Mouse (Mus musculus) hindbrain, embryonic 14.5 days (tissue): ENCODE measurements around the gene Pradc1. TPM values are rescaled to one million over a fixed set of nuclear protein-coding genes. Genes with fewer than 3 reads are reported as not detected.
A peak's percentile ranks its signal among the peaks of the same experiment; 100 is the strongest.

ENCODE experiments used
- ATAC-seq: fragments of 200-750 bp; cut with Nextera tagmentation; 2 replicates; pipeline ENCODE4 v1.8.0; 2017; ENCODE audit warnings: moderate number of reproducible peaks, mild to moderate bottlenecking, moderate TSS enrichment, moderate library complexity; ENCODE audit not compliant: low FRiP score
- DNase-seq: peaks from one replicate; pipeline ENCODE4 v3.0.0-alpha.2; 2015; ENCODE audit warnings: low spot score
- H3K27ac ChIP-seq: fragments of 300-500 bp; sonication (generic); 2 replicates; pipeline ENCODE4 v1.5.1; 2014; ENCODE audit warnings: mild to moderate bottlenecking, moderate library complexity
- H3K27me3 ChIP-seq: fragments of 300-500 bp; sonication (generic); 2 replicates; pipeline ENCODE4 v1.6.1; 2014; ENCODE audit warnings: mild to moderate bottlenecking, low read length, mixed read lengths; ENCODE audit not compliant: control insufficient read depth, insufficient read depth
- H3K36me3 ChIP-seq: fragments of 300-500 bp; sonication (generic); replicated peaks from 2 replicates; pipeline ENCODE4 v1.6.1; 2014; ENCODE audit not compliant: control insufficient read depth, insufficient read depth
- H3K4me1 ChIP-seq: fragments of 300-500 bp; sonication (generic); replicated peaks from 2 replicates; pipeline ENCODE4 v1.6.1; 2014; ENCODE audit warnings: antibody characterized with exemption, low read length, mixed read lengths; ENCODE audit not compliant: control insufficient read depth, insufficient read depth
- H3K4me2 ChIP-seq: fragments of 300-500 bp; sonication (generic); replicated peaks from 2 replicates; pipeline ENCODE4 v1.6.1; 2014; ENCODE audit warnings: mild to moderate bottlenecking, moderate library complexity
- H3K4me3 ChIP-seq: fragments of 300-500 bp; sonication (generic); replicated peaks from 2 replicates; pipeline ENCODE4 v1.5.1; 2014; ENCODE audit warnings: mild to moderate bottlenecking, low read length
- H3K9ac ChIP-seq: fragments of 300-500 bp; sonication (generic); 2 replicates; pipeline ENCODE4 v1.6.1; 2014
- H3K9me3 ChIP-seq: fragments of 300-500 bp; sonication (generic); 2 replicates; pipeline ENCODE4 v1.6.1; 2016; ENCODE audit warnings: low read length; ENCODE audit not compliant: control insufficient read depth
- WGBS: fragments of 180-500 bp; shearing (Covaris S2); extraction: QIAGEN DNeasy Blood & Tissue Kit; methylation state at CpG from one replicate; pipeline ENCODE4 v1.1.7; 2014; 5-methylcytosine and 5-hydroxymethylcytosine counted together
- polyA plus RNA-seq: library from polyadenylated mRNA; unstranded; fragments of >200 nt; fragmentation: Nextera tagmentation; extraction: Ambion mirVana; gene quantifications from 2 replicates; pipeline ENCODE4 v1.2.1, GENCODE M21; 2014

Gene Pradc1
- polyA plus RNA-seq, 1 experiment from 2014 or later = 18.0 TPM

- no peak for DNase-seq
- H3K4me2 ChIP-seq = peak overlapping the region; percentile 51
- ATAC-seq = 0 out of 2 replicates have a peak, but pooled peaks have one; percentile 32
Observed at GRCm38 (mm10) chr6:85483843-85484721, 32.3 kb upstream of the Pradc1 start.

GRCm38 (mm10) chr6:85480685-85481084 is 28.9 kb upstream of the Pradc1 start:
- WGBS = 59% methylated on average over 16 of the region's 16 CpGs
- H3K9ac ChIP-seq = no peak overlapping the region
- H3K4me2 ChIP-seq = no peak overlapping the region
- no peak overlapping the region for H3K27ac ChIP-seq
- no peak overlapping the region for H3K4me3 ChIP-seq
- peak; percentile 35; the same call in 1 of the 2 replicates for ATAC-seq
- peaks cover 17% of the 10 kb centered on the region for H3K36me3 ChIP-seq
- H3K27me3 ChIP-seq = peaks cover 30% of the 10 kb centered on the region
- no peak for DNase-seq
- peaks cover 11% of the 10 kb centered on the region for H3K4me1 ChIP-seq
- H3K9me3 ChIP-seq = no peaks in the 10 kb centered on the region

More at GRCm38 (mm10) chr6:85483843-85484721, 32.3 kb upstream of the Pradc1 start:
- Histone ChIP-seq H3K4me3 (peak overlapping the region; percentile 32), H3K36me3 (peaks cover 9% of the 10 kb centered on the region; the same call in 1 of the 2 replicates), H3K27me3 (peaks cover 45% of the 10 kb centered on the region), H3K4me1 (peaks cover 11% of the 10 kb centered on the region), H3K9me3 (no peaks in the 10 kb centered on the region), H3K27ac (no peak overlapping the region), H3K9ac (peak overlapping the region; percentile 45)
- WGBS = 3% methylated on average over 92 of the region's 92 CpGs

- Histone ChIP-seq H3K36me3 (peaks cover 24% of the 10 kb centered on the region), H3K4me3 (no peak overlapping the region), H3K4me1 (peaks cover 11% of the 10 kb centered on the region), H3K27me3 (peaks cover 23% of the 10 kb centered on the region), H3K9me3 (no peaks in the 10 kb centered on the region), H3K4me2 (no peak overlapping the region), H3K27ac (no peak overlapping the region), H3K9ac (no peak overlapping the region)
- DNase-seq = no peak
- WGBS = 83% methylated on average over 5 of the region's 5 CpGs
- ATAC-seq = no peak
Observed at GRCm38 (mm10) chr6:85479979-85480378, 28.2 kb upstream of the Pradc1 start.

GRCm38 (mm10) chr6:85478416-85478815 is 26.6 kb upstream of the Pradc1 start:
- Histone ChIP-seq H3K36me3 (peaks cover 38% of the 10 kb centered on the region), H3K9ac (no peak overlapping the region), H3K4me3 (no peak overlapping the region), H3K27me3 (peaks cover 7% of the 10 kb centered on the region; the same call in 1 of the 2 replicates), H3K4me2 (no peak overlapping the region), H3K4me1 (no peaks in the 10 kb centered on the region), H3K27ac (no peak overlapping the region), H3K9me3 (no peaks in the 10 kb centered on the region)
- WGBS = 42% methylated on average over 14 of the region's 14 CpGs
- DNase-seq (no peak), ATAC-seq (no peak)

- Histone ChIP-seq H3K4me3 (no peak overlapping the region), H3K9me3 (no peaks in the 10 kb centered on the region), H3K9ac (no peak overlapping the region), H3K27me3 (0 out of 2 replicates have a peak, but pooled peaks cover 3% of the 10 kb centered on the region), H3K27ac (no peak overlapping the region), H3K4me1 (no peaks in the 10 kb centered on the region), H3K36me3 (peaks cover 48% of the 10 kb centered on the region), H3K4me2 (no peak overlapping the region)
- WGBS = 45% methylated on average over 10 of the region's 10 CpGs
- DNase-seq (no peak), ATAC-seq (no peak)
Observed at GRCm38 (mm10) chr6:85477366-85477917, 25.7 kb upstream of the Pradc1 start.

GRCm38 (mm10) chr6:85475581-85475980 is 23.8 kb upstream of the Pradc1 start:
- Histone ChIP-seq H3K36me3 (peaks cover 57% of the 10 kb centered on the region), H3K27me3 (no peaks in the 10 kb centered on the region), H3K9me3 (no peaks in the 10 kb centered on the region), H3K4me1 (no peaks in the 10 kb centered on the region), H3K9ac (no peak overlapping the region), H3K4me3 (no peak overlapping the region), H3K4me2 (no peak overlapping the region), H3K27ac (no peak overlapping the region)
- ATAC-seq (no peak), DNase-seq (no peak)
- 85% methylated on average over 3 of the region's 3 CpGs for WGBS

GRCm38 (mm10) chr6:85472542-85472941 is 20.8 kb upstream of the Pradc1 start:
- Histone ChIP-seq H3K4me1 (no peaks in the 10 kb centered on the region), H3K9me3 (no peaks in the 10 kb centered on the region), H3K27me3 (no peaks in the 10 kb centered on the region), H3K27ac (no peak overlapping the region), H3K9ac (no peak overlapping the region), H3K36me3 (peaks cover 70% of the 10 kb centered on the region), H3K4me2 (no peak overlapping the region), H3K4me3 (no peak overlapping the region)
- ATAC-seq (no peak), DNase-seq (no peak)
- 62% methylated on average over 5 of the region's 5 CpGs for WGBS

GRCm38 (mm10) chr6:85471962-85472361 is 20.2 kb upstream of the Pradc1 start:
- Histone ChIP-seq H3K9ac (no peak overlapping the region), H3K4me1 (no peaks in the 10 kb centered on the region), H3K27me3 (no peaks in the 10 kb centered on the region), H3K4me2 (no peak overlapping the region), H3K9me3 (no peaks in the 10 kb centered on the region), H3K4me3 (no peak overlapping the region), H3K36me3 (peaks cover 76% of the 10 kb centered on the region), H3K27ac (no peak overlapping the region)
- ATAC-seq = no peak
- no peak for DNase-seq
- WGBS = 63% methylated on average over 8 of the region's 8 CpGs

- 84% methylated on average over 5 of the region's 5 CpGs for WGBS
- DNase-seq = no peak
- no peak overlapping the region for H3K9ac ChIP-seq
- no peaks in the 10 kb centered on the region for H3K27me3 ChIP-seq
- H3K36me3 ChIP-seq = peaks cover 80% of the 10 kb centered on the region
- H3K4me2 ChIP-seq = no peak overlapping the region
- 0 out of 2 replicates have a peak, but pooled peaks have one; percentile 25 for ATAC-seq
- no peaks in the 10 kb centered on the region for H3K9me3 ChIP-seq
- H3K4me1 ChIP-seq = no peaks in the 10 kb centered on the region
- no peak overlapping the region for H3K4me3 ChIP-seq
- no peak overlapping the region for H3K27ac ChIP-seq
Observed at GRCm38 (mm10) chr6:85469660-85470430, 18.1 kb upstream of the Pradc1 start.
